Mouse (Mus musculus) liver, postnatal 0 days (tissue): ENCODE data around the gene Lpin2. TPM values are rescaled to one million over a fixed set of nuclear protein-coding genes. Genes with fewer than 3 reads are reported as not detected.

Source experiments
- ATAC-seq: fragments of 200-750 bp; cut with Nextera tagmentation; 2 replicates; pipeline ENCODE4 v1.8.0; 2017; ENCODE audit warnings: mild to moderate bottlenecking, moderate library complexity
- DNase-seq: peaks from one replicate; pipeline ENCODE4 v3.0.0-alpha.2; 2016
- H3K27ac ChIP-seq: fragments of 300-500 bp; sonication (generic); 2 replicates; pipeline ENCODE4 v1.5.1; 2014; ENCODE audit warnings: antibody characterized with exemption, moderate library complexity, mild to moderate bottlenecking, low read depth
- H3K27me3 ChIP-seq: fragments of 300-500 bp; sonication (generic); 2 replicates; pipeline ENCODE4 v1.6.1; 2014; ENCODE audit warnings: low read length, control low read depth, mixed read lengths; ENCODE audit not compliant: insufficient read depth
- H3K36me3 ChIP-seq: fragments of 300-500 bp; sonication (generic); replicated peaks from 2 replicates; pipeline ENCODE4 v1.6.1; 2014; ENCODE audit warnings: mild to moderate bottlenecking, control low read depth, low read length, moderate library complexity, mixed read lengths; ENCODE audit not compliant: insufficient read depth
- H3K4me1 ChIP-seq: fragments of 300-500 bp; sonication (generic); 2 replicates; pipeline ENCODE4 v1.6.1; 2014; ENCODE audit warnings: antibody characterized with exemption, mild to moderate bottlenecking, control low read depth; ENCODE audit not compliant: insufficient read depth
- H3K4me2 ChIP-seq: fragments of 300-500 bp; sonication (generic); 2 replicates; pipeline ENCODE4 v1.6.1; 2014; ENCODE audit warnings: low read depth, mild to moderate bottlenecking, low read length, moderate library complexity, mixed read lengths
- H3K4me3 ChIP-seq: fragments of 300-500 bp; sonication (generic); 2 replicates; pipeline ENCODE4 v1.5.1; 2014; ENCODE audit warnings: low read depth, low read length
- H3K9ac ChIP-seq: fragments of 300-500 bp; sonication (generic); replicated peaks from 2 replicates; pipeline ENCODE4 v1.6.1; 2014; ENCODE audit warnings: mild to moderate bottlenecking, moderate library complexity
- H3K9me3 ChIP-seq: fragments of 300-500 bp; sonication (generic); 2 replicates; pipeline ENCODE4 v1.6.1; 2016; ENCODE audit warnings: mild to moderate bottlenecking, control low read depth, low read length, mixed read lengths
- CTCF ChIP-seq: sonication (generic); IDR thresholded peaks from 2 replicates; pipeline ENCODE4 v1.5.1; 2016; ENCODE audit warnings: antibody characterized with exemption, low read depth
- EP300 ChIP-seq: IDR thresholded peaks from 2 replicates; pipeline ENCODE4 v1.6.1; 2016; ENCODE audit warnings: antibody characterized with exemption, low read depth, mild to moderate bottlenecking
- WGBS: fragments of 180-500 bp; shearing (Covaris S2); extraction: QIAGEN DNeasy Blood & Tissue Kit; methylation state at CpG from one replicate; pipeline ENCODE4 v1.1.7; 2014; ENCODE audit not compliant: insufficient replicate concordance; 5-methylcytosine and 5-hydroxymethylcytosine counted together
- polyA plus RNA-seq: library from polyadenylated mRNA; unstranded; fragments of >200 nt; fragmentation: Nextera tagmentation; extraction: Ambion mirVana; gene quantifications from 2 replicates; pipeline ENCODE4 v1.2.1, GENCODE M21; 2015

The Lpin2 gene
- polyA plus RNA-seq, 1 experiment from 2014 or later = 44.5 TPM

GRCm38 (mm10) chr17:71155271-71155670 lies 27.1 kb upstream of the Lpin2 start:
- WGBS = 70% methylated on average over 1 of the region's 1 CpGs
- no peak for ATAC-seq
- H3K9ac ChIP-seq = no peak overlapping the region

GRCm38 (mm10) chr17:71159152-71159567 lies 23.2 kb upstream of the Lpin2 start:
- Histone ChIP-seq H3K9ac (no peak overlapping the region), H3K36me3 (no peaks in the 10 kb centered on the region), H3K27ac (peak overlapping the region; percentile 48), H3K4me3 (no peak overlapping the region), H3K27me3 (no peaks in the 10 kb centered on the region), H3K4me2 (no peak overlapping the region), H3K4me1 (peaks cover 9% of the 10 kb centered on the region), H3K9me3 (no peaks in the 10 kb centered on the region)
- no peak for DNase-seq
- TF ChIP-seq CTCF = no peak
- no peak for TF ChIP-seq EP300
- peak; percentile 53 for ATAC-seq
- 49% methylated on average over 4 of the region's 4 CpGs for WGBS

More at GRCm38 (mm10) chr17:71155271-71155670, 27.1 kb upstream of the Lpin2 start:
- H3K4me1 ChIP-seq = peaks cover 4% of the 10 kb centered on the region; the same call in 1 of the 2 replicates
- no peak overlapping the region for H3K27ac ChIP-seq
- no peak for DNase-seq
- no peak for TF ChIP-seq CTCF
- no peak for TF ChIP-seq EP300
- H3K36me3 ChIP-seq = no peaks in the 10 kb centered on the region
- H3K4me3 ChIP-seq = no peak overlapping the region
- no peaks in the 10 kb centered on the region for H3K9me3 ChIP-seq
- no peaks in the 10 kb centered on the region for H3K27me3 ChIP-seq
- H3K4me2 ChIP-seq = no peak overlapping the region

GRCm38 (mm10) chr17:71159720-71160119 lies 22.6 kb upstream of the Lpin2 start:
- Histone ChIP-seq H3K9me3 (no peaks in the 10 kb centered on the region), H3K27me3 (no peaks in the 10 kb centered on the region), H3K4me3 (no peak overlapping the region), H3K9ac (no peak overlapping the region), H3K4me1 (peaks cover 12% of the 10 kb centered on the region), H3K4me2 (0 out of 2 replicates have a peak overlapping the region, but pooled peaks have one; percentile 14), H3K36me3 (no peaks in the 10 kb centered on the region), H3K27ac (peak overlapping the region; percentile 48)
- ATAC-seq (peak; percentile 83), DNase-seq (peak; percentile 41)
- WGBS = 68% methylated on average over 8 of the region's 8 CpGs
- TF ChIP-seq CTCF (no peak), EP300 (no peak)

- no peak overlapping the region for H3K4me2 ChIP-seq
- WGBS = 90% methylated on average over 8 of the region's 8 CpGs
- no peaks in the 10 kb centered on the region for H3K9me3 ChIP-seq
- DNase-seq = no peak
- no peak overlapping the region for H3K9ac ChIP-seq
- no peaks in the 10 kb centered on the region for H3K36me3 ChIP-seq
- H3K27me3 ChIP-seq = no peaks in the 10 kb centered on the region
- H3K4me3 ChIP-seq = no peak overlapping the region
- H3K4me1 ChIP-seq = peaks cover 15% of the 10 kb centered on the region
- no peak for ATAC-seq
- TF ChIP-seq EP300 (no peak), CTCF (no peak)
- H3K27ac ChIP-seq = no peak overlapping the region
Measured at GRCm38 (mm10) chr17:71160244-71160995, 21.9 kb upstream of the Lpin2 start.

- no peak overlapping the region for H3K9ac ChIP-seq
- H3K27ac ChIP-seq = peak overlapping the region; percentile 17; the same call in 1 of the 2 replicates
- 15% methylated on average over 6 of the region's 6 CpGs for WGBS
- peak; percentile 93 for ATAC-seq
- no peaks in the 10 kb centered on the region for H3K9me3 ChIP-seq
- peaks cover 19% of the 10 kb centered on the region for H3K4me1 ChIP-seq
- DNase-seq = peak; percentile 36
- H3K27me3 ChIP-seq = no peaks in the 10 kb centered on the region
- no peak overlapping the region for H3K4me2 ChIP-seq
- H3K36me3 ChIP-seq = no peaks in the 10 kb centered on the region
- H3K4me3 ChIP-seq = no peak overlapping the region
- no peak for TF ChIP-seq CTCF
- TF ChIP-seq EP300 = peak; percentile 89
Measured at GRCm38 (mm10) chr17:71164991-71165390, 17.4 kb upstream of the Lpin2 start.

GRCm38 (mm10) chr17:71168205-71168815 lies 14.1 kb upstream of the Lpin2 start:
- H3K27me3 ChIP-seq = no peaks in the 10 kb centered on the region
- H3K9me3 ChIP-seq = no peaks in the 10 kb centered on the region
- H3K27ac ChIP-seq = no peak overlapping the region
- ATAC-seq = no peak
- H3K9ac ChIP-seq = no peak overlapping the region
- TF ChIP-seq CTCF = no peak
- no peak for TF ChIP-seq EP300
- WGBS = 76% methylated on average over 5 of the region's 5 CpGs
- no peak overlapping the region for H3K4me3 ChIP-seq
- DNase-seq = peak; percentile 4
- no peaks in the 10 kb centered on the region for H3K36me3 ChIP-seq
- H3K4me1 ChIP-seq = peaks cover 24% of the 10 kb centered on the region
- H3K4me2 ChIP-seq = no peak overlapping the region
